Mouse (Mus musculus): ENCODE data around the gene Sh2b3.
A peak's percentile ranks its signal among the peaks of the same experiment; 100 is the strongest.

The Sh2b3 gene

DNA sequence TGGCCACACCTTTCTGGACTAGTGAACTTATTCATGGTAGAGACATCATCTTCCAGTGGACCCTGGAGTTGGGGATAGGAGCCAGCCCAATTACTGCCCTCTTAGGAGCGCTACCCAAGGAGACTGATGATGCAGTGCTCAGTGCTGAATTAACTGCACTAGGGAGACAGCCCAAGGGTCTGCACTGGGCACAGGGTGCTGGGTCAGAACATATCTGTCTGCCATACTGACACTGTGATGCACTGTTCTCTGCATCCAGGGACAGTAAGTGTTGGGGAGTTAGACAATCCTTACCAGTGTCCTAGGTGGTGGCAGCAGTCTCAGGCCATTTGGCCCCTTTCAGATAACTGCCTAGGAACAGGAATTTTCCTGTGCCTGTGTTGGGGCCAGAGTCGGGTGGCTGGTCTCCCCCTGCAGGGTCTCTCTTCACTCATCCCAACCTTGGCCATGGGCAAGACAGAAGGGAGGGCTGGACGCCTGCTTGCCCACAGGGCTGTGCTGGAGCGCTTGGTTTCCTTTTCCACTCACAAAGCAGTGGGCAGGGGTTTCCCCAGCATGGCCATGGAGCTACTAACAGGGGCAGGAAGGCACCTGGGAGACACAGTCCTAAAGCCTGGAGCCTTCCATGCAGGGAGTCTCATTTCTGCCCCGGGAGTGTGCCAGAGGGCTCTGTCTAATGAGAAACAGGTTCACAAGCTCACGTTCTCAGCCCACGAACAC is 14.5 kb downstream of the Sh2b3 start:
- no peak for DNase-seq

DNA sequence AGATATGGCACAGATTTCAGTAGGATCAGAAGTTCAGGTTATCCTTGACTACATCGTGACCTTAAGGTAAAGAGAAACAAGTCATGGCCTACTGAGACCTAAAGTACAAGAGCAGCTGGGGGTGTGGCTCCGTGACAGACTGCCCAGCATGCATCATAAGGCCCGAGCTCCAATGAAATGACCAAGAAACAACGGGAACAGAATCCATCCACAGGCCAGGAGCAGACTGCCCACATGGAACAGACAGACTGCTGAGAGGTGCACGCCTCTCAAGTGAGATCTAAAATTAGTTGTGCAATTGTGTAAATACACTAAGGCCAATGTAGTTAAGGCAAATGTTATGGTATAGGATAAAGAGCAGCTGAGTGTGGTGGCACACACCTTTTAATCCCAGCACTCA is 15.9 kb downstream of the Sh2b3 start:
- no peak for DNase-seq

DNA sequence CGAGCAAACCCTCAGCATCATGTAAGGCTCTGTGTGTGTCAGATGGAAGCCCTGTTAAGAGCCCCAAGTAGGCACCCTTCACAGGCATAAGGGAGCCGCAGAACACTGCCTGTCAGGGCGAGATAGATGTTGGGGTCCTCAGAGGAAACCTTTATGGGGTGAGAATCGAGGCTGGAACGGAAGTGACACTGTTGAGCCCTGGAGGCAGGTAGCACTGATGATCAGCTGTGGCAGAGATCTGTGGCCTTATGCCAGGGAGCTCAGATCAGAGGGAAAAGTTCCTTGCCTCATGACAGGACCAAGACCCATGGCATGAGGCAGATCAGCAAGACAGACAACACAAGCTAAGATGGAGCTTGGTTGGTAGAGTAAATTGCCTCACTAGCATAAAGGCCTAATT is 16.3 kb downstream of the Sh2b3 start:
- no peak for DNase-seq

DNA sequence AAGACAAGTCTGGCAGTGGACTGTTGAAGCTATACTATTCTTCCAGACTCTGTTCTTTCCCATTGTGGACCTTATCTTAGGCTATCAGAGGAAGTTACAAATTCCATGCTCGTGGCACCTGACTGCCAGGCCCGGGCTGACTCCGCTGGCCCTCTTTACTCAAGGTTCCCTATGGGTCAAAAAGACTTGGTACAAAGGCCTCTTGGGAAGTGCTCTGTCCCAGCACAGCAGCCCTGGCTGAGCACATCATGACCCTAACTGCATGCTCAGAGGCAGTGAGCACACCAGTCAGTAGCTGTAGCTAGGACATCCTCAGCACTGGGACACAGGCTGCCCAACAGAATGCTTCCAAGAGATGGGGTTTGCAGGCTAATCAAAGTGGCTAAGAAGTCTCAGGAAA is 16.8 kb downstream of the Sh2b3 start:
- DNase-seq = no peak

DNA sequence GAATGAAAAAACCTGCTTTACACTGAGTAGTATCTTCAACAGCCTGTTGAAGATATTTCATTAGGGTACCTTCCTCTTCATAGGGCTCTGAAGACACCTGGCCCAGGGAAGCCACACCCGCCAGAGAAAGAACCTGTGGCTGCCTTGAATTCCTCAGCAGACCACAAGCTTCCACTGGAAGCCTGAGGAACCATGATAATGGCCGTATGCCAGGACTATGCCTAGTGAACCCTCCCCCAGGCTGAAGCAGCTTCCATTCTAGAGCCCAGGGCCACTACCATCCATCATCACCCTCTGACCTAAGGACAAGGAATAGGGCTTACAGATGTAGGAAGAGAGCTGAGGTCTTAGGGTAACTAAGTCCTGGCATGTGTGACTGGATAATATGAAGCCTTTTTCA is 17.3 kb downstream of the Sh2b3 start:
- no peak for DNase-seq

DNA sequence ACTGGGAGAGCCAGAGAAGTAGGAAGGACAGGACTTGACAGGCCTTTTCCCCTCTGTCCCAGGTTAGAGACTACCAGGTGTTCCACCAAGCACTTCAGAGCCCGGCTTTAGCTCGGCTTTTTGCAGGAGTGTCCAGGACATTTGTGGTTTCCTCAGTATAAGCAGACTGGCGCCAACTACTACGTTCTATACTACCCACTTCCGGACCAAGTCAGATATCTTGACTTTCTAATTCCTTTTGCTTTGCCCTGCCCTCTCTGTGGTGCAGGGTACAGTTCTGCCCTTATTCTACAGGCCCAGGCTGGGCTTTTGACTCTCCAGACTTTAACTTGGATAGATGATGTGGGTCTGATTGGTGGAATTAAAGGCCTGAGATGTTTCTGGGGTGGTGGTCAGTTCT is 17.9 kb downstream of the Sh2b3 start:
- DNase-seq = no peak

DNA sequence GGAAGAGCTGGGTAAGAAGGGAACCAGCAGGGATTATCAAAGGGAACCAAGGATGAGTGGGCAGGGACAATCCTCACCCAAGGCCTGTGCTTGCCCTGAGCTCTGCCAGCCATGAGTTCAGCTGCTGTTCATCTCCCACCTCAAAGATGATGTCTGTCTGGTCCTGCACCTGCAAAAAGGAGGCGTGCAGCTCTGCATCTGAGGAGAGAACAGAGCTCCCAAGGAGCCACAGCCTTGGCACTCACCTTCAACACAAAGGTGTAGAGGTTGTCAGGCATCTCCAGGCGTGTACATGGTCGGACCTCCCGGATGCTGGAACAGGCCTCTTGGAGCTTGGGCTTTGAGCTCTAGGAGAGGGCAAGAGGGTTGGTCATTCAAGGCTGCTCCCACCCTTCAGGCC is 18.6 kb downstream of the Sh2b3 start:
- no peak for DNase-seq

DNA sequence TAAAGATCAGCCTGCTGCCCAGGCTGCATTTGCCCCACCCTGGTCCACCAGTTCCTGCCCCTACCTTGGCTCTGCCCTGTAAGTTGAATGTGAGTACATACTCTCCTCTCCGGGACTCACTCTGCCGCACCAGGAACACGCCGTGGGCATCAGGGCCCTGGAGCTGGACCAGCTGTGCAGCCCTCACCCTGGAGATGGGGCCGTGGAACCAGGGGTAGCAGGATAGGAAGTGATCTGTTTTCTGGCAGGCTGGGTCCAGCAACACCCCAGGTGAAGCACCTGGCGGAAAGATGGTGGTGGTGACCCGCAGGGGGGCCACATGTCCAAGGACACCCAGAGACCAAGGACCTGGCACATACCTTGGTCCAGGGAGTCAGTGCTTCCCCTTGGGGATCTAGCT is 19.0 kb downstream of the Sh2b3 start:
- no peak for DNase-seq

DNA sequence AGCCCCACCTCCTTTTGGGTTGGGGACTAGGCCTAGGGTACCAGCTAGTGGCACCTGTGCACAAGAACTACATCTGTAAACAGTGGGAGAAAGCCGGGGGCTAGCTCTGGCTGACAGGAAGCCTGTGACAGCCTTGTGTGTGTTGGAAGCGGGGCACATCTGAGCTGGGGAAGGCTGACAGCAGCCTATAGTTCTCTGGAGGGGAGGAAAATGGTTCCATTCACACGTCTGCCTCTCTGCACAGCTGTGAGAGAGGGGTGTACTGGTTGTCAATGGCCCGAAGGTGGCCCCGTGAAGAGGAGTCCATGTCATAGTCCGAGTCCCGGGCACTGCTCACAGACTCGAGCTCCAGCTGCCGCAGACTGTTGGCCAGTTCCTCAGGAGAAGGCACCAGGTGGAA is 19.9 kb downstream of the Sh2b3 start:
- DNase-seq = no peak

DNA sequence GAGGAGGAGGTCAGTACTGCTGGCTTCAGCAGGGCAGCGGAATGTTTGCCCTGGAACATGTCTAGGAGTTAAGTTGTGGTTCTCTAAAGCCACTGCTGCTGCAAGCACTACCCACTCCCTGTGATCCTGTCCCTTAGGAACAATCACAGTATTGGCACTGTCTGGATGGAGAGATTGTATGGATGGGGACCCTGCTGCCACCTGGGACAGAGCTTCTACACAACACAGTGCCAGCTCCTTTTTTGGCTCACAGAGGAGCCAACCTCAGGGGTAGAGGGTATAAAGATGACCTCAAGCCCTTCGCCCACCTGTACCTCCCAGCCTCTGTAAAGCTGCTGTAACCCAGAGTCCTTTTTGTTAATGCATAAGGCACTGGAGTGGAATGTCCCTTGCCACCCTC is 20.8 kb downstream of the Sh2b3 start:
- no peak for DNase-seq

DNA sequence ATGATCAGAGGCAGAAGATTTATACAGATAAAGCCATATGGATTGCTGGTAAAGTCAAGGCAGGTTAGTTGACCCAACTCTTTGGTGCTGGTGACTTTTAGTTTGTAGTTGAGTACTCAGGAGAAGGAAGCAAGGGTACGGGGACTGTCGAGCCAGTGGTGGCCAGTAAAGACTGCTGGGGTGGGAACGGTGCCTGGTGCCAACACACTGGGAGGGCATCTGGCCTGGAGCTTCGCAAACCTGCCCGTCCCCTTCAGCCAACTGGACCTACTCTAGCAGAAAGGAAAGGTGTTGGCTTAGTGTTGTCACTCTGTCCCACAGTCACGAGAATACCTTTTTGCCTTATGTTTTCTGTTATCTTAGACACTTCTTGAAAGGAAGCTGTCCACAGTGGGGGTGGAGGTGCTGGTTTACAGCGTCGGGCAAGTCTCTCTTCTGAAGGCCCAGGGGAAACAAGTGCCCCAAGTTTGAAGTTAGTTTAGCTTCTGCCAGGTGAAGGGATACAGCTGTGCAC is 21.5 kb downstream of the Sh2b3 start:
- no peak for DNase-seq

DNA sequence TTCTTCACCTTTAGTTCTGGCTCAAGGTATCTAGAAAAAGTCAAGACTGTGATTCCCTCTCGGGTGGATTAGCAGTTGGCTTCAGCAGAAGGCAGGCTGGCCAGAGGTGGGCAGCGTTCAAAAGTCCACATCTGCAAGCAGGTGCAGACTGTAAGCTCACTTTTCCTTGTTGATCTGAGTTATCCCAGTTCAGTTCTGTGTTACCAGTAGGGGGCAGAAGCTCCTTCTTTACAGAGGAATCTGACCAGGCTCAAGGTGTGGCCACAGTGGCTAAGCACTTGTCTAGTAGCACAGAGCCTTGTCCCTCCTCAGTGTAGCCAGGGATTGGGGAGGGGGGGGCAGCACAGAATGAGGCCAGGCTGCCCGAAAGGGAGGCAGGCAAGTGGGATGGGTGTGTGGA is 22.4 kb downstream of the Sh2b3 start:
- peak; percentile 90 for DNase-seq

DNA sequence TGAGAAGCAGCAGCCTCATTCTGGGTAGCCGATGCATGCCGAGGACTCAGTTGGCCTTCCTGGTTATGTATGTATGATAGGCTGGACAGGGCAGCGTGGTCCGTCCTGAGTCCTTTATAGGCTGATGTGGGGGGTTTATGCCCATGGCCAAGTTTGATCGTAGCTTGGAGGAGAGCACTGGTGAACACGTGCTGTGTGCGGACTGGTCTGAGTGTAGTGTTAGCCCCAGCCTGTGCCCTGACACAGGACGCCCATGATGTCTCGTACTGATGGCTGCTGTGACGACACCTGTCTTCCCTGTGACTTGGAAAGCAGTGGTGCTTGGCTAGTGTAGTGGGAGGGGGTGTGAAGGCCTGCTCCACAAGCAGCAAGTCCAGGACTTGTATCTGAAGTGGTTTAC is 23.7 kb downstream of the Sh2b3 start:
- DNase-seq = no peak

DNA sequence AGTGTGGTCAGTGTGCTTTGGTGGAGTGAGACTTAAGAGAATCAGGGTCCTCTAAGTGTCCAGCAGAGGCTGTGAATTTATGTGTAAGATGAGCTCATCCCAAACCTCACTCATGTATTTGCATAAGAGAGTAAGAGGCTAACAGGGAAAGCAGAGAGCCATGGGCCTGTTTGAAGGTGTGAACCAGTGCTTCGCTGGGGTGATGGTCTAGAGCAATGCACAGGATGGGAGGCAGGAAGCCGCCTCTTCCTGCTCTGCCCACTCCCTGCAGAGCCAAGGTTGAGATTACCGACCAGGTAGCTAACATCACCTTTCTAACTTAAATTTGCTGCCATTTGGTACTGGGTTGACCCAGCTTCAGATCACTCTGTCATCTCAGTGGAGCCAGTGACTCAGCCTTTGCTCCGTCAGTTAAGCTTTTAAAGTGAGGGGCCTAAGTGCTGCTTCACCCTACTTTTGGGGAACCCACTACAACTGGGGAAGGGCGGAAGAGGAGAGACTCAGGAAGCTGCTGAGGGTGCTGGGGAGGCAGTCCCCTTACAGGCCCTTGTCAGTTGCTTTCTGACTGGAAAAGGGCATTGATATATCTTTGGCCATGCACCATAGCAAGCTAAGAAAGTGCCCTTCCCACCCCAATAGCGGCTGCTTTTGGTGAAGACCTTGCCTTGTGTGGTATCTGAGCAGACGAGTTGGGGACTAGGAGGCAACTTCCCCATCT is 24.8 kb downstream of the Sh2b3 start:
- DNase-seq = no peak

DNA sequence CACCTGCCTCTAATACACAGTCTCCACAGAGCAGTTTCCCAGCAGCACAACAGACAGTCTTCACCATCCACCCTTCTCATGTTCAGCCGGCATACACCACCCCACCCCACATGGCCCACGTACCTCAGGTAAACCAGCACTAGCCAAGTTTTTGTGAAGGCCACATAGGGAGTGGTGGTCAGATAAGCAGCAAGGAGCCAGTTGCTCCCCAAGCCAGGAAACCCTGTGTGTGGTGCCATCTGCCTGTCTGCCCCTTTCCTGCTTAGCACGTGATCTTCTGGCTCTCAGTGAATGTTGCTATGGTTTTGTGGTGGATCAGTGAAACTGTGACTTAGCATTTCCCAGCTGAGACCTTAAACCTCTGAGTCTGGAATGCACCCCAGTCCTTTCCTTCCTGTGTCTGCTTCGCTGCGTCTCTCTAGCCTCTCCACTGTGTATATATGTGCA is 25.9 kb downstream of the Sh2b3 start:
- no peak for DNase-seq

DNA sequence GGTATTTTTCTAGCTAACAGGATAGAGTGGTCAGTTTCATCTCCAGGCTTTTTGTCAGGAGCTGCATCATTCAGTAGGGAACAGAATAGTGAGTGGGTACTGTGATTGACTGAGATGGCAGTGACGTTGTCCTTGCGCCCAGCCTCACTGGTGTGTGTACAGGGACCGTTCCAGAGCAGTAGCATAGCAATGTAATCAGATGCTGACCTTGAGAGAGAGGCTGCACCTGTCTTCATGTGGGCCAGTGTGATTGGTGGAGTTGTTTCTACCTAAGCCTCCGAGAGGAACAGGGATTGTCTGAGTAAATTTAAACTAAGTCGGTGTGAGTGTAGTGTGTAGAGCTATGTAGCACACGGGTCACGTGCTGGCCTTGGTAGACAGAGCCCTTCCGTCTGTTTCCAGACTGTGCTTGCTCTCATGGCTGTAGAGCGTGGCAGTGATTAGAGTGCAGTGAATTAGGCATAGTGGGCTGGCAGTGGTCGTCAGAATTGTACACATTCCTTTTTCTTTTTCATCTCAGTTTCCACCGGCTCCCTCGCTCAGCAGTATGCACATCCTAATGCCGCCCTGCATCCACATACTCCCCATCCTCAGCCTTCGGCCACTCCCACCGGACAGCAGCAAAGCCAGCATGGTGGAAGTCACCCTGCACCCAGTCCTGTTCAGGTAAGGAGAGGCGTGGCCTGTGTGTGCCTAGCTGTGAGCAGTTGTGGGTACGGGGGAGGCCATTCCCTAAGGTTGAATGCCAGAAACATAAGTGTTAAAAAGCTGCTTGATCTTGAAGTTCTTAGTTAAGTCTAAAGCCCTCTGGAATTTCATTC is 26.9 kb downstream of the Sh2b3 start:
- no peak for DNase-seq

DNA sequence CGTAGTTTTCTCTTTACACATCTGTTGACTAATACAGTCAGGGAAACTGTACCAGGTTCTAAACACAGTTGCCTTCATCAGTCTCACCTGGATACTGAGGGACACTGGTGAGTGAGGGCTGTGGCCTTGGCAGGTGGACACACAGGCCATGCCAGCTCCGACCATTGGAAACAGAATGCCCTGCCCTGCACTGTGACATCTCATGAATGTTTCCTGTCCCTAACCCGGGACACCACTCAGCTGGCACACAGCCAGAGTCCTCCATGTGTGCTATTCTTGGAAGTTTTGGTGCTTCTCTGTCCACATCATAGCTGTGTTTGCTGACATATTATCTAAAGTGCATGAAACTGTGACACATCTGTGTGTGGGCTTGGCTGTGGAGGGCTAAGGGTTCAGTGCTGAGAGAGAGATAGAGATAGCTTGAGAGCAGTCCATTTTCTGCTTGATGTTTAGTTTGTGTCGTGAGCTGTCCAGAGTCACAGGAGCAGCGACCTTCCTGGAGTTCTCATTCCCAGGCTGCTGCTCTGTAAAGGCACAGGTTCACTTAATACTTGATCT is 27.7 kb downstream of the Sh2b3 start:
- peak; percentile 63 for DNase-seq

DNA sequence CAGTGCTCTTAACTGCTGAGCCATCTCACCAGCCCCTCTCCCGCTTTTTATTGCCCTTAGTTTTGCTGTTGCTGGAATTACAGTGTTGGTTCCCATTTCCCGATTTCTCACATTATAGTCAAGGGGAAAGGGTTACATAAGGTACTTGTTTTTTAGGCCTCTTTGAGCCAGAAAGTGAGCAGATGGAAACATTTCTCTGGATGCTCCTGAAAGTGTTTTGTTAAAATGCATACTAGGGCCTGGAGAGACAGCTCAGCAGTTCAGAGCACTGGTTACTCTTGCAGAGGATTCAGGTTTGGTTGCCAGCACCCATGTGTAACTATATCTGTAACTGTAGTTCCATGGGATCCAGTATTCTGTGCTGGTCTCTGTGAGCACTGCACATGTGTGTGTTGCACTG is 29.2 kb downstream of the Sh2b3 start:
- no peak for DNase-seq

DNA sequence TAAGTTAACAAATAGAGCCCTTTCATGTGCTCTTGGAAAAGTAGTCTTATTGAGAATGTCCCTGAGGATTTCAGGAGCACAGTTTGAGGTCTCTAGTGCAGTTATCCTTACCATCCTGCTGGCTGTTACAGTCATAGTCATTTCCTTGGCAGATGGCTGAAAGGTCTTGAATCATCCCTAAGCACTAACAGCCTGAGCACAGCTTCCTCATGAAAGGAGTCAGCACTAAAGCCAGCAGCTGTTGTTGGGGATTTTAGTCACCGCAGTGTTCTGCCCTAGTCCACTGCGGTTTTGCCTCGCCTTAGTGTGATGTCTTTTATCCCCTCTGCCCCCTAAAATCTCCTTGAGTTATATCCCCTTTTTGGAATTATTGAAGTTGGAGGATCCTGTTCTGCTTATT is 30.3 kb downstream of the Sh2b3 start:
- DNase-seq = no peak

DNA sequence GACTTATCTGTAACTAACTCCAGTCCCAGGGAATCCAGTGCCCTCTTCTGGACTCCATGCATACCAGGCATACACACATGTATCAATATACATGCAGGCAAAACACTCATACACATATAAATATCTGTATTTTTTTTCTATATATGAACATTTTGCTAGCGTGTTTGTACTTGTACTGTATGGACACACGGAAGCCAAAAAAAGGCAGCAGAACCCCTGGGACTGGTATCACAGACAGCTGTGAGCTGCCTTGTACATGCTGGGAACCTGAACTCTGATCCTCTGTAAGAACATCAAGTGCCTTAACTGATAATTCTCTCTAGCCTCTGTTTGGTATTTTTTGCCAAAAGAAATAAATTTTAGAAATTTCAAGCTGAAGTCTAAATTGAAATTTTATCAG is 39.0 kb downstream of the Sh2b3 start:
- no peak for DNase-seq

DNA sequence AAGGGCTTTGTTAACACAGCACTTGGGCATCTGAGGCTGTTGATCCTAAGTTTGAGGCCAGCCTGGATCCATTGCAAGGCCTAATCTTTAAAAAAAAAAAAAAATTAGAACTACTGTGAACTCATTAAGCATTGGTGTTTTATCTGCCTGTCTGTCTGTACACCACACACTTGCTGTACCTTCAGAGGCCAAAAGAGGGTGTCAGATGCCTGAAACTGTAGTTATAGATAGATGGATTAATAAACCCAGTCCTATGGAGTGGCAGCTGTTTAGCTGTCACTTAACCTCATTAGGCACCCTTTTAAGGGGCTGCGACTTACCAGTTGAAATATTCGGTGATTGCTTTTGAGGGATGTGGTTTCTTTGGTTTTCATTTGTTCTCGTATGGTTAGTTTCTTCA is 41.6 kb downstream of the Sh2b3 start:
- no peak for DNase-seq

DNA sequence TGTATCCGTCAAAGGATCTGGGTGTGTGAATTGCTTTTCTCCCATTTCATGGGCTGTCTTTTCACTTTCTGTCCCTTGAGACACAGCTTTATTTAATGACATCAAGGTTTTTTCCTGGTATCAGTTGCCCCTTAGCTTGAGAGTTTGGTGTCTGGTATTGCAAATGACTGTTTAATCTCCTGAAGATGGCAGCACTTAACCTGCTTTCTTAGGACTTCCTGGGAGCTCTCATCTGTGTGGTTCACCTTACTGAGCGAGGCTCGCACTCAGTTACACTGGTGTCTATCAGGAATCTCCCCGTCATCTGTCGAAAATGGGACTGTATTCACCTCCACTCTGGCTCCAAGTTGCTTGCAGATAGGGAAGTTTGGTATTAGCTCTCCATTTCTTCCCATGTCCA is 46.4 kb downstream of the Sh2b3 start:
- DNase-seq = no peak

DNA sequence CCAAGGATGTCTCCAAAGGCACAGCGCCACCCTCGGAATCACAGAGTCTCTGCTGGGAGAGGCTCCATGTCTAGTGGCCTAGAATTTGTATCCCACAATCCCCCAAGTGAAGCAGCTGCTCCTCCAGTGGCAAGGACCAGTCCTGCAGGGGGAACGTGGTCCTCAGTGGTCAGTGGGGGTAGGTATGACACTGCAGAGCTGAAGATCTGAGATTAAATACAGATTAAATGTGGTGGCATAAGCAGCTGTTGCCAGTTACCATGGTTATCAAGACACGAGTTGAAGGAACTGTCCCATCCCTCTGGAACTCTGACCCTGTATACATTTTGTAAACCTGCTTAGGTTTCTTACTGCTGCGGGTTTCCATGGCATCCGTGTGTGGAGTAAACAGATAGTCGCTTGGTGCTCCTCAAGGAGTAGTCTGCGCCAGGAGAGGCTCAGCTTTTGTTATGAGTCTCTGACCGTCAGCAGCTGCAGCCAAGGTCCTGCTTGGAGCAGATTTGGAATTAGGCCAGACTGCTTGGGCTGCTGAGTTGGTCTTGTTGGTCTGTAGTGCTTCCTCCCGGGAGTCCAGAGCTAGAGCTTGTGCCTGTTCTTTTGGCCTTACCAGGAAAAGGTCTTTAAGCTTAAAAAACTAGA is 53.5 kb downstream of the Sh2b3 start:
- DNase-seq = peak; percentile 74

Data from lung, postnatal 10 days (tissue).